In genomic region chr5:65557109-65557508, GRCm38 (mm10) we compare ENCODE assay signal across 25 mouse cellular contexts. TPM values are rescaled to one million over a fixed set of nuclear protein-coding genes. Genes with fewer than 3 reads are reported as not detected.
A peak's percentile ranks its signal among the peaks of the same experiment; 100 is the strongest.
DNase-seq lines count a peak whose midpoint lies in the region; ATAC-seq and TF ChIP-seq lines count a peak whose summit lies in the region.
"Had no signal": no experiment of that assay in that cellular context is flagged by ENCODE, and none has a peak within 500 bp of the region (broad histone marks: within the 10 kb centered on the region; RNA-seq: fewer than 3 reads in every experiment).

No protein-coding gene starts in this region.

- no peak overlapping the region for H3K4me2 ChIP-seq in limb, embryonic 12.5 days
- no peak overlapping the region for H3K4me2 ChIP-seq in stomach, postnatal 0 days (replicated peaks; ENCODE audit: low read depth)
- H3K4me2 ChIP-seq: embryonic facial prominence, embryonic 13.5 days; forebrain, embryonic 12.5 days; forebrain, embryonic 15.5 days; heart, embryonic 13.5 days; hindbrain, embryonic 13.5 days had no signal

- H3K4me1 ChIP-seq in limb, embryonic 12.5 days (replicated peaks), result peaks cover 8% of the 10 kb centered on the region; the same call in 1 of the 2 replicates
- peaks cover 8% of the 10 kb centered on the region for H3K4me1 ChIP-seq in limb, embryonic 10.5 days
- peaks cover 10 to 21% of the 10 kb centered on the region in 2 experiments for H3K4me1 ChIP-seq in MEL (ENCODE audit: control insufficient read depth in 1 of 2, insufficient read depth in 2 of 2, low read length in 2 of 2)
- no peaks in the 10 kb centered on the region for H3K4me1 ChIP-seq in stomach, postnatal 0 days (replicated peaks; ENCODE audit: control insufficient read depth, insufficient read depth)
- H3K4me1 ChIP-seq: forebrain, embryonic 15.5 days had no signal

- H3K9ac ChIP-seq in limb, embryonic 12.5 days (replicated peaks), result no peak overlapping the region
- no peak overlapping the region for H3K9ac ChIP-seq in MEL (ENCODE audit: control insufficient read depth, low read depth, low read length, poor library complexity, severe bottlenecking)
- no peak overlapping the region for H3K9ac ChIP-seq in stomach, postnatal 0 days (ENCODE audit: low read length)
- H3K9ac ChIP-seq: embryonic facial prominence, embryonic 13.5 days; forebrain, embryonic 12.5 days; forebrain, embryonic 15.5 days; heart, embryonic 13.5 days; hindbrain, embryonic 13.5 days had no signal

- intact Hi-C loops in heart, postnatal 36 days (cut with DNase I), result no loop called here

- no peak for TF ChIP-seq POLR2A in MEL (IDR thresholded peaks at IDR 0.05; ENCODE audit: control insufficient read depth in 1 of 2, insufficient read depth in 1 of 2, low read depth in 1 of 2, low read length in 2 of 2, poor library complexity in 1 of 2)

- no peak for DNase-seq in limb, embryonic 10.5 days (ENCODE audit: low spot score)
- peak; percentile 57 for DNase-seq in MEL (ENCODE audit: low read depth, low spot score)
- DNase-seq in stomach, postnatal 0 days (ENCODE audit: low spot score), result no peak
- no peak for DNase-seq in heart, postnatal 36 days
- no peak for DNase-seq in cerebellum, adult 11-12 months
- DNase-seq: adrenal gland, postnatal 10 days; adrenal gland, postnatal 36 days; cerebellum, adult 8-10 months; cerebellum, postnatal 10 days; cerebellum, postnatal 36 days; embryo, embryonic 11 days; gastrocnemius, postnatal 25 days; heart, adult 18-20 months had no signal

- ATAC-seq in limb, embryonic 12.5 days (ENCODE audit: insufficient number of reproducible peaks, insufficient read depth, low FRiP score, low TSS enrichment, low read depth), result 0 out of 2 replicates have a peak, but pooled peaks have one; percentile 42
- peak; percentile 54; the same call in 1 of the 2 replicates for ATAC-seq in stomach, postnatal 0 days (ENCODE audit: low FRiP score, low TSS enrichment)
- ATAC-seq: forebrain, embryonic 15.5 days; hindbrain, embryonic 16.5 days; intestine, embryonic 16.5 days; Patski had no signal

- no peak overlapping the region for H3K27ac ChIP-seq in limb, embryonic 12.5 days
- no peak overlapping the region for H3K27ac ChIP-seq in limb, embryonic 10.5 days
- no peak overlapping the region for H3K27ac ChIP-seq in MEL (ENCODE audit: control insufficient read depth, low read depth, low read length)
- H3K27ac ChIP-seq in stomach, postnatal 0 days (replicated peaks), result no peak overlapping the region
- H3K27ac ChIP-seq: embryonic facial prominence, embryonic 10.5 days; embryonic facial prominence, embryonic 13.5 days; forebrain, embryonic 12.5 days; forebrain, embryonic 15.5 days; heart, embryonic 13.5 days; hindbrain, embryonic 10.5 days; hindbrain, embryonic 13.5 days had no signal

- H3K9me3 ChIP-seq in limb, embryonic 12.5 days, result no peaks in the 10 kb centered on the region
- H3K9me3 ChIP-seq in limb, embryonic 10.5 days (replicated peaks), result no peaks in the 10 kb centered on the region
- H3K9me3 ChIP-seq in MEL (replicated peaks; ENCODE audit: insufficient read depth, low read length), result no peaks in the 10 kb centered on the region
- no peaks in the 10 kb centered on the region for H3K9me3 ChIP-seq in stomach, postnatal 0 days (ENCODE audit: control insufficient read depth, low read length)
- H3K9me3 ChIP-seq: embryonic facial prominence, embryonic 13.5 days; forebrain, embryonic 12.5 days; forebrain, embryonic 15.5 days; hindbrain, embryonic 10.5 days; hindbrain, embryonic 13.5 days had no signal

- H3K27me3 ChIP-seq in limb, embryonic 12.5 days, result no peaks in the 10 kb centered on the region
- no peaks in the 10 kb centered on the region for H3K27me3 ChIP-seq in limb, embryonic 10.5 days (ENCODE audit: low read depth, poor library complexity, severe bottlenecking)
- no peaks in the 10 kb centered on the region for H3K27me3 ChIP-seq in MEL (ENCODE audit: control insufficient read depth in 1 of 2, insufficient read depth in 2 of 2, low read length in 2 of 2)
- H3K27me3 ChIP-seq in stomach, postnatal 0 days (ENCODE audit: control insufficient read depth, insufficient read depth, low read length), result no peaks in the 10 kb centered on the region
- H3K27me3 ChIP-seq: embryonic facial prominence, embryonic 13.5 days; forebrain, embryonic 12.5 days; forebrain, embryonic 15.5 days; heart, embryonic 13.5 days; hindbrain, embryonic 13.5 days; Patski had no signal

- no peak for TF ChIP-seq EP300 in MEL (IDR thresholded peaks at IDR 0.05; ENCODE audit: low read depth in 1 of 2, low read length in 2 of 2)
- TF ChIP-seq EP300 in stomach, postnatal 0 days (optimal IDR thresholded peaks at IDR 0.05), result no peak

- H3K4me3 ChIP-seq in limb, embryonic 12.5 days (replicated peaks), result no peak overlapping the region
- no peak overlapping the region for H3K4me3 ChIP-seq in limb, embryonic 10.5 days
- H3K4me3 ChIP-seq in MEL (ENCODE audit: control insufficient read depth in 1 of 2, insufficient read depth in 1 of 2, low read depth in 2 of 2, low read length in 2 of 2), result no peak overlapping the region
- no peak overlapping the region for H3K4me3 ChIP-seq in stomach, postnatal 0 days (ENCODE audit: low read depth, low read length)
- H3K4me3 ChIP-seq: embryonic facial prominence, embryonic 10.5 days; embryonic facial prominence, embryonic 13.5 days; erythroblast, embryonic 14.5 days; forebrain, embryonic 12.5 days; forebrain, embryonic 15.5 days; heart, embryonic 13.5 days; hindbrain, embryonic 10.5 days; hindbrain, embryonic 13.5 days had no signal

- TF ChIP-seq CTCF in MEL (IDR thresholded peaks at IDR 0.05 in 2 of 3, conservative IDR thresholded peaks at IDR 0.05 in 1 of 3; ENCODE audit: control insufficient read depth in 1 of 3, insufficient read depth in 1 of 3, low read depth in 2 of 3, low read length in 3 of 3, poor library complexity in 1 of 3, severe bottlenecking in 1 of 3), result no peak
- TF ChIP-seq CTCF in stomach, postnatal 0 days (IDR thresholded peaks at IDR 0.05; ENCODE audit: low read depth), result no peak

- peaks cover 59% of the 10 kb centered on the region for H3K79me2 ChIP-seq in MEL (ENCODE audit: control insufficient read depth, insufficient read depth, low read length, poor library complexity)

- TF ChIP-seq RAD21 in MEL (IDR thresholded peaks at IDR 0.05; ENCODE audit: low read depth, low read length), result no peak

- H3K36me3 ChIP-seq in limb, embryonic 12.5 days, result peaks cover 26% of the 10 kb centered on the region
- peaks cover 50% of the 10 kb centered on the region for H3K36me3 ChIP-seq in limb, embryonic 10.5 days
- H3K36me3 ChIP-seq in MEL (ENCODE audit: control insufficient read depth in 1 of 2, insufficient read depth in 2 of 2, low read length in 2 of 2), result peaks cover 25 to 33% of the 10 kb centered on the region in 2 experiments
- H3K36me3 ChIP-seq in stomach, postnatal 0 days (ENCODE audit: control insufficient read depth, insufficient read depth, low read length), result no peaks in the 10 kb centered on the region
- H3K36me3 ChIP-seq: forebrain, embryonic 15.5 days; hindbrain, embryonic 13.5 days had no signal

TF ChIP-seq in MEL, 35 proteins besides CTCF, POLR2A, EP300 and RAD21:
- no peak for TF ChIP-seq RCOR1 (IDR thresholded peaks at IDR 0.05; ENCODE audit: low read depth, low read length)

RNA-seq across cellular contexts. Expression of gene Ube2k, which starts 20.1 kb away (rescaled TPM):
- polyA plus RNA-seq in limb, embryonic 12.5 days (2016; fragmentation: Nextera tagmentation; extraction: Ambion mirVana), result 213 and 217 TPM in 2 replicates
- 218 and 228 TPM in 2 replicates for polyA plus RNA-seq in limb, embryonic 10.5 days (2016; fragmentation: Nextera tagmentation; extraction: Ambion mirVana)
- 52.9 and 65.5 TPM in 2 replicates for total RNA-seq in MEL (2012; rRNA removed)
- polyA plus RNA-seq in MEL (2012; ENCODE audit: insufficient read depth in 1 of 2, insufficient read length in 2 of 2, low read depth in 1 of 2, low replicate concordance in 2 of 2, missing spikeins in 1 of 2), result 100 to 1,000 TPM in 1 of 2 experiments, not detected in 1; 231 TPM
- 130 and 136 TPM in 2 replicates for polyA plus RNA-seq in stomach, postnatal 0 days (2015; fragmentation: Nextera tagmentation; extraction: Ambion mirVana)
- total RNA-seq in heart, postnatal 36 days (2021), result 10 to 100 TPM; 59.4 to 67.6 TPM

RNA-seq across cellular contexts. Expression of gene Smim14, which starts 20.1 kb away (rescaled TPM):
- 106 and 116 TPM in 2 replicates for polyA plus RNA-seq in limb, embryonic 12.5 days (2016; fragmentation: Nextera tagmentation; extraction: Ambion mirVana)
- 44.1 and 67.0 TPM in 2 replicates for polyA plus RNA-seq in limb, embryonic 10.5 days (2016; fragmentation: Nextera tagmentation; extraction: Ambion mirVana)
- total RNA-seq in MEL (2012; rRNA removed), result 17.9 and 18.8 TPM in 2 replicates
- polyA plus RNA-seq in MEL (2012; ENCODE audit: insufficient read depth in 1 of 2, insufficient read length in 2 of 2, low read depth in 1 of 2, low replicate concordance in 2 of 2, missing spikeins in 1 of 2), result 10 to 100 TPM in 1 of 2 experiments, not detected in 1; 29.8 TPM
- polyA plus RNA-seq in stomach, postnatal 0 days (2015; fragmentation: Nextera tagmentation; extraction: Ambion mirVana), result 355 and 360 TPM in 2 replicates
- 10 to 100 TPM; 88.8 to 95.0 TPM for total RNA-seq in heart, postnatal 36 days (2021)
